Mouse (Mus musculus) urinary bladder, adult 18-20 months (tissue): ENCODE measurements at regions not wholly inside any gene's neighbourhood (a gene's known extent, or its start where the extent isn't known, plus 50 kb on each side); places are given as distances from the start of the nearest gene placed in this dataset.

Experiments
- DNase-seq, 2 experiments: peaks; one replicate each; pipeline ENCODE4 v3.0.0; 2022; ENCODE audit warnings: low spot score in 2 of 2, mixed read lengths in 2 of 2

DNA sequence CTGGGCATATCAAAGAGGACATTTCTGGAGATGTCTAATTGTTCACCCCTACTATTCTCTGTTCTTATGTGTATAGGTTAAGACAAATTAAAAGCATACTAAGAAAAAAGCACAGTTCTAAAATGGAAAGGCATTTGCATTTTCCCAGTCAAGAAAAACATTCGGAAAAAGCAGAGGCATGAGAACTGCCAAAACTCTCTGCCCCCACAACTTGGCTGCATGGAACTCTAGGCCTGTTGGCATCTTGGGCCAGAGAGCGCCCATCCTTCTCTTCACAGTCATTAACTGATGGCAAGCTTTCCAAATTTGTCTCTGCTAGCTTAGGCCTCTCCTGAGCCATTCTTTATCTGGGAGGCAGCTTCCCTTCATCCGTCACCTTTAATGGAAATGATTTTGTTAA is 281.6 kb downstream of the Tex13c3 start:
- no peak for DNase-seq

DNA sequence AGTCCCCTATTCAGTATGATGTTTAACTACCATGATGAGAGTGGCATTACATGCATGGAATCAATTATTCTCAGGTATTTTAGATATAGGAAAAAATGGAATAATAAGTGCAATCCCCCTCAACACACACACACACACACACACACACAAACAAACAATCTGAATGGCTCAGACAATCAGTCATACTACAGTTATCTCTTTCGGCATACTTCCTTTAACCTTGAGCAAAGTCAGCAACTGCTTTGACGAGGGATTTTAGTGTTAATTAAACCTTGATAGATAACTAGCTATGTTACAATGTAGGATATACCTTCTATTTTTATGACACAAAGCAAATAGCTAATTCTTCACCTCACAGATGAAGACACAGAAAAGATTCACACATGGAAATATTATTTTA is 312.1 kb downstream of the Tex13c3 start:
- no peak for DNase-seq

DNA sequence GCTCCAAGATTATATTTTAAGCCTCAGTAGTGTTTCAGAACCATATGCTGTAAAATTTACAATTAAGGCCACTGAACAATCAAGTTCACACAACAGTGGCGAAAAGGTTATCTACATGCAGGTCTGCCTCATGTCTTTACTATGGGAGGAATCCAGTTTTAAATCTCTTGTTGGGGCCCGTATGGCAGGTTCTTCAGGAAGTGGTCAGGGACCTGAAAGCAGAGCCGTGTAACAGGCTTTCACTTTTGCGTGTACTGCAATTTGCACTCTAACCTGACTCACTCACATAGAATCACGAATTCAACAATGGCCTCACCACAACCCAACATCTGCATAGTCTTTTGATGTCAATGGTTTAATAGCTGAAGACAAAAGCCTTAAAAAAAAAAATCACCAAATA is 312.6 kb downstream of the Tex13c3 start:
- DNase-seq: peak; percentile 2 to 46

DNA sequence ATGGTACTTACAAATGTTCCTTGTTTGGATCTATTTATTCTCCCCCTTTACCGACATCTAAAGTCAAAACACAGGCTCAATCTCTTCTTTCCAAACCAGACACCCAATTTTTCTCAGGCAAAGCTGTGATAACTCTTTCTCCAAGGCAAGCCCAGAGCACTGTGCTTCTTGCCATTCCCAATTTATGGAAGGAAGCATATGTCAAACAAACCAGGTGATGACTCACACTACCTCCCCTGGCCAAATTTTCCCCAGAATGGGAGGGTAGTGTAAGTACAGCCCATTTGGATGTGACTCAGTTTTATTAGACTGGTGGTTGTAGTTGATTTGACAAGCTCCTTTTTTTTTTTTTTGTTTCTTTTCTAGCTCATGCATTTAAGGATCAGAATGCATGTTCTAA is 313.0 kb downstream of the Tex13c3 start:
- no peak for DNase-seq

DNA sequence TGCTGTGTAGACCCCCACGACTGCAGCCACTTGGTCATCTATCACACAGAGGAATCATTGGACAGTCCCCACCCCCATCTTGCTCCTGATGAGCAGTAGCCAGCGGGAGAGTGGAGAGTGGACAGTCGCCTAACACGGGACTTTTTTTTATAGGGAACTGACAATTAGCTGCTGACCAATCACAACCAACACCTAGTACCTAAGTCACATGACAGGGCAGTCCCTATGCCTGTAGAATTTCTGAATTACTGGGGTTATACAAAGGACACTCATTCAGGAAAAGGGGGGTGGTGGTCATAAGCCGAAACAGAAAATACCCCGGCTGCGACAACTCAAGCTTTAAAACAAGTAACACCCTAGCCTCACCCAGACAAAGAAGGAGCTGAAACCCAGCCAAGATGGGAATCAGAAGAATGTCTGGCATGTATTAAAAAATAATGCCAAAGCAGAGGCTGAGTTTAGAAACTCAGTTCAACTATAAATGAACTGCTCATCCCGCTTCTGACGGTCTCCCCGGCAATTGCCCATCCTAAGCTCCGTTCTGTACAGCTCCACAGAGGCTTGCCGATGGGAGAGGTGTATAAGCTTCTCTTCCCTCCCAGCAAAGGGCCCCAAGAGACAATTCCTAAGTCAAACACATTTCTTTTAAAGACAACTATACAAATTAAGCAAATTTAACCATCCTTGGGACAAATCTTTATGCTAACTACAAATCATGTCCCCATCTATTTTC is 313.8 kb downstream of the Tex13c3 start:
- DNase-seq: peak; percentile 8

DNA sequence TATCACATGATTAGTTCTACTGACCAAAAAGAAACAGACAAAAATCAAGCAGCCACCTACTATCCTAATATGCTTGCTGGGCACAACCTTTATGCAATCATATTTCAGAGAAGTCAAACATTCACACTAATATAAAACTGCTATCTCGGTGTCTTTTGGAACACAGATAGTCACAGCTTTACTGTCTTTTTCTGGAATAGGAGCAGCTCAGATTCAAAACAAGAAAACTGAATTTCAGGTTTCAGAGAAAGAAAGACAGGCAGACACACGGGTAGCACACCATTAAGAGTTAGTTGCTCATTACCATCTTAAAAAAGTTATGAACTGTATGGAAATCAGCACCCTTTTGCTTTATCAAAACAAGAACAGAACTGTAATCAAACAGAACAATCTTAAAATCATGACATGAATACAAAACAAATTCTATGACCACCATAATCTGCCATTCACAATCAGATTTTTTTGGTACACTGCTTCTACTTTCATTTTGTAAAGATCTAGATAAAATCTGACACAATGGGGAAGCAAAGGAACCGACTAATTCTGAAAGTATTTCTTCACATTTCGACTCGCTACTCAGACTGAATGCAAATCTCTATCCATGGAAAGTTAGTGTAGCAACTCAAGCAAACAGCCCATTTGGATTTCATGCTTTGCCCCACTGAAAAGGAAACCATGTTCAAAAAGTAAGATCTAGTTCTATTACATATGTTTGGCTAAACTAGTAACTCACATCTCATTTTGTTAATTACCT is 315.1 kb downstream of the Tex13c3 start:
- no peak for DNase-seq

DNA sequence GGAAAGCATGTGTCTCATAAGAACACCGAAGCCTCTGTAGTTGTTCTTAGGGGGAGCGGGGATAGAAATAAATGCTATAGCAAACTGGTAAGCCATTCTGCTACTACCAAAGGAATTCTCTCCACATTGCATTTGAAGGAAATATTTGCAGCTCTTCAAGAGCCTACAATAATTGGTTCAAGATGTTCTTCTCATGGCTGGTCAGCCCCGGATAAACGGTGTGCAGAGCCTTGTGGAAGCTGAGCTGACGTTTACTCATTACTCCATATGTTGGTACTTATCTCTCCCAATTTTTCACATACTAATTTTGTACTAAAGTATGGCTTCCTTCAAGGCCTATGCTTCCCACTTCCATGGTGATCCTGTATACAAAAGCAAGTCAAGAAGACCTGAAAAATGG is 317.0 kb downstream of the Tex13c3 start:
- DNase-seq: no peak

DNA sequence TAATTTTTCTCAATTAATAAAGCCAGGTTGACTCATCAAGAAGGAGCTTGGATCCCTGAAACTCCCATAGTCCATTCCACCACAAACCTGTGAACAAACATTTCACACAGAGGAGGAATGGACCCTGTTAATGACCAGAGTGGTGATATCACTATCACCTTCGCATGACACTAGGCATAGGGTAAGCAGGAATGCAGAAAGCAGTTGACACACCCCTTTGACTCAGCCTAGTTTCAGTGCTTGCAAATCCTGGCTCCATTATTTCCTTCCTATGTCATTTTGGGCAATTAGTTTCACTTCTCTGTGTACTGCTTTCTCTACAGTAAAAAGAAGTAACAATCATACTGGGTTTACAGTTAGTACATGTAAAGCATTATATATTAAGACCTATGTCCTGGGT is 318.2 kb downstream of the Tex13c3 start:
- no peak for DNase-seq

DNA sequence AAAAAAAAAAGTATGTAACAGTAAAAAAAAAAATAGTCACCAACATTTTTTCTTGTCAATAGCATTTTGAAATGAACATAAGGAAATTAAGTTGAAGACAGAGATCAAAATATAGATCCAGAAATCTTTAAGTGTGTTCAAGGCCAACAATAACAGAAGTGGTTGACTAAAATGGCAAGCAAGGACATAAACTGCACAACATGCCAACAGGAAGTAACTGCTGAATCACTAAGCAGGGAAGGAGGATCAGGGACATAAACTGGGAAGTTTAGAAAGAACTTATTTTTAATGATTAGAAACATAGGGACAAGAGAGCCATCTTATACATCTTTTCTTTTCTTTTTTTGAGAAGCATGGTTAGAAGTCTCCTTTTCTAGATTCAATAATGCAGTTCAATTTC is 318.8 kb downstream of the Tex13c3 start:
- no peak for DNase-seq

DNA sequence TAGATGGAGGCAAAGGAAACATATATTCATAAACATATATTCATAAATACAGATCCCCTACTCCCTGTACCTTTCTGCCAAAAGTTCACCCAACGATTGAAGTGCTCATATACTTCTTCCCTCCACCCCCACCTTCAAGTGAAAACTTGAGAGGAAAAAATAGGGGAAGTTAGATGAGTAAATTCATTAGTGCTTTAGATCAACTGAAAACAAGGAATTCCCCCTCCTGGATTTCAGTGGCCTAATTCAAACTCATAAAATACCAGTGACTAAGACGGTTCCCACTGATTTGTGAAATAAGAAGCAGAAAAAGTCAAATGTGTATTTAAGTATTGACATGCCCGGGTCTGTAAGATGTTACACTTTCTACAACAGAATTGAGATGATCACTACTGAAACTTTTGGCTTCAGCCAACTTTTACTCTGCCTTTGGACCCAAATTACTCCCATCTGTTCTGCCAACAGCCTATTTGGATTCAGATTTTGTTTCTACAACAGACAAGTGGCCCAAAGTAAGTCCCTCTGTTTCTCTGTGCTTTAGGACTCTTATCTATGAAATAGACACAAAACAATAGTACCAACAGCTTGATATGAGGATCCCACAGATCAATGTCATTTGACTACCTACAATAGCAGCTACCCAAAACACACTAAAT is 320.7 kb downstream of the Tex13c3 start:
- no peak for DNase-seq

DNA sequence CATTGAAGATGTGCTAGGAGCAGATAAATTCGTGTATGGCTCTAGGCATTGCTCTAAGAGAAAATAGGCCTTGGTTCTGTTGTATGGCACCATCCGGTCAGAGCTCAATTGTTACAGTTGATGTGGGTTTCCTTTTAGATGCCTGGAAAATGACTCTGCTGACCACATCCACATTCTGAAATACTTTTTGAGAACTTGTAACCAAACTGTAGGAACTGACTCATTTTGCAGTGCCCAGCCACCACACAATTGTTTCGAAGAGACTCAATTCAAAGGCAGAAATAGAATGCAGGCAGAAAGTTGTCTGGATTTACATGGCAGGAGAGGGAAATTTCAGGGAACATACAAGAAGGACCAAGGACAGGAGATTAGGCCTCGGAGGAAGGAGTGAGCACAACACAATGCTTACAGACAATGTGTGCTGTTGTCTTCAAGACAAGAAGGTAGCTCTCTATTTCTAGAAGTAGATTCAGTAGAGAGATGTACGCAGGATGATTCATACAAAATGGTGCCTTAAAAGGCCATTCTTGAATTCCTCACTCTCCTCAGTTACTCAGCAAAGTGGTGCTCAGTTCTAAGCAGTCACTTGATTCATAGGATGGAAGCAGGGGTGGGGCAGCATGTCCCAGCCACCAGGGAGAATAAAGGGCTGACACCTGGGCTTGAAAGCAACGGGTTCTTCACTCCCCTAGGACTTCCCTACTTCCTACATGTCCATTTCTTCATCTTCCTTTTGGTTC is 323.5 kb downstream of the Tex13c3 start:
- no peak for DNase-seq

DNA sequence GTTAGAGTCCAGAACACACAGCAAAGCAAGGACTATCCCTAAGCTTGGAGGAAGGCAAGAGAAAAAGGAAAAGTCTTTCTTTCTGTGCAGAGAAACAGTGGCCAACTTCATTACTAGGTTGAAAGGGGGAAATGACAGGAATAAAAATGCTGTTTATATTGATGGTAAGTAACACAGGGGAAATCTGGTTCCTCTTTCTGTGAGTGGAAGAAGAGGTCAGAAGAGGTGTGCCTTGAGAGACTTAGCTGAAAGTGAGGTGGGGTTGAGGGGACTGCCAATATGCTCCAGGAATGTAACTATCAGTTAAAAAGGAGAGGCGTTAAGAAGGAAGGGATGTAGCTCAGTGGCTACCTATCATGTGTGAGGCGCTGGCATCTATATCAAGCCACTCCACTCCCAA is 327.5 kb downstream of the Tex13c3 start:
- DNase-seq: no peak

DNA sequence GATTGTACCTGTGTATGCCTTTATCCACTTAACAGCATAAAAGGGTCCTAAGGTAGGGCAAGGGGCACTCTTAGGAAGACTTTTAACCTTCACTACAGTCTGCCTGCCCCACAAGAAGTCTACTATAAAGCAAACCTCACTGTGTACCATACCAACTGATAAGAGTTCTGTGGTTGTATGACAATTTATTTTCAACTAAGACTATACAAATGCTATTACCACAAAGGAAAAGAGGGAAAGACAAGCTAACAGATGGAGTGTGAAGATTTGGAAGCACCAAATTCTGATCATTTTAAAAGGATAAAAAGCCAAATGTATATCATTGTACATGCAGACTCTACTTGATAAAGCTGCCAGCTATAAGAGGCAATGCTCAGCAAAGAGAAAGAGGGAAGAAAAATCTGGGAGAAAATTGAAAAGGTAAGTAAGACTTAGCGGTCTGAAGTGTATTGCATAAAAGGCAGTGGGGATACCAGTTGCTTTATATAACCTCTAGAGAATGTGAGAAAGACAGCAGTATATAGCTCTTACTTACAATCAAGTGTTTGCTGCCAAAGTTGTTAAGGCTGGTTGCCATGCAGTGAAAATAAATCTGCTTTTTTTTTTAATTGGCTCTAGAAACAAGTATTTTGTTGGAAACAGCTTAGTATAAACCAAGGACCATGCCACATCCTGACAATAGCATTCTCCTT is 328.8 kb downstream of the Tex13c3 start:
- DNase-seq: no peak

DNA sequence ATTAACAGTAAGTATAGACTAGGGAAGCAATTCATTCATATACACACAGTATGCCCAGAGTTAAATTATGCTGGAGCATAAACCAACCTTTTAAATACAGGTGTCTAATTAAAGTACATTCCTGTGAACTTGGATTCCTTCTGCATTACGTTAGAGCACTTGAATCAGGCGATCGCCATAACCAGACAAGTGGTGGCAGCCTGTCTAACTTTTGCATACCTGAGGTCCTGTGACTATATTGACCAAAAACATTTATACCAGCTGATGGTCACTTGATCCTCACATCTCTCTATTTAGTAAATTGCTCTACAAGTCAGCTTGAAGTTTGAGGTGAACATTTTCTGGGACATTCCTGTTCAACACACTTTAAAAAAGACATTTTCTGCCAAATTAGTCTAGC is 330.5 kb downstream of the Tex13c3 start:
- no peak for DNase-seq

DNA sequence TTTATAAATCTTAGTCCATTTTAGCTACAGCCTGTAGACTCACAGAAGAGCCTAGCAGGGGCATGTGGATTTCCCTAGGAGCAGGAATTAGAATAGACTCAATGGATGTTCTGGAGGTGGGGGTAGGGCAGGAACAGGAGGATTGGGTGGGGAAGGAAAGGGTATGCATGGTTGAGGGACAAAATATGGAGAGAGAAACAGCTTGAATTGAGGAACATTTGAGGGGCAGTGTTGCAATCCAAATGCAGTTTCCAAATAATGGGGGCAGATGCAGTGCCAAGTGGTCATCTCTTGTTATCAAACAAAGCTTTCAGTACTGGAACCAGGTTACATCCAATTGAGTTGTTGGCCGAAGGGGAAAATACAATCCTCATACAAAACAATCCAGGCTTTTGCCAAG is 332.4 kb downstream of the Tex13c3 start:
- no peak for DNase-seq

DNA sequence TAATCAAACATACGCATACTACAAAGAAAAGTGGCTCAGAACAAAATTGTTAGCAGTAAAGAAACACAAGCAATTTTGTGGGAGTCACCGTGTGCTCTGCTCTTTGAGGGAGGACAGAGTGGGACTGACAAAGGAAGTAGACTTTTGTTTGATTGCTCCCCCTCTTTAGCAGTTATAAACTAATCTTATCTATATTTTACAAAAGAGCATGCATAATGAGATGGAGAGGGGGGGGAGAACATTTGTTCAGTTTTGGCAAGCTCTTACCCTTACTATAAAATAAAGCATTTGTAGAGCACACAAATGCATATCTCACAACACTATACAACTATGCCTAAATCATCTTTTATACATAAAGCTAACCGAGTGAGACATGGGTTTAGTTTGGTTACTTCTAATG is 332.9 kb downstream of the Tex13c3 start:
- no peak for DNase-seq

DNA sequence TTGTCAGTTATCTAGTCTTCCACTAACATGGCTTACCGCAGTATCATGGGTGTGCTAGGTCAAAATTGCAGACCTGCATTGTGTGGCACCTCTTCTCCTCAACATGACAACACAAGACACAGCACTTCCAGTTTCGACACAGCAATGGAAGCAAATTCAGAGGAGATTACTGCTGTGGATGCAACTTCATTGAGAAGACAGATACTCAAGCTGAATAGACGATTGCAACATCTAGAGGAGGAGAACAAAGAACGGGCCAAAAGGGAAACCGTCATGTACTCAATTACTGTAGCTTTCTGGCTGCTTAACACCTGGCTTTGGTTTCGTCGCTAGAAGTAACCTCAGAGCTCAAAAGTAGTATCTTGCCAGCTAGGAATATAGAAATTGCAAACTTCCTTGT is 368.4 kb downstream of the Tex13c3 start:
- no peak for DNase-seq

DNA sequence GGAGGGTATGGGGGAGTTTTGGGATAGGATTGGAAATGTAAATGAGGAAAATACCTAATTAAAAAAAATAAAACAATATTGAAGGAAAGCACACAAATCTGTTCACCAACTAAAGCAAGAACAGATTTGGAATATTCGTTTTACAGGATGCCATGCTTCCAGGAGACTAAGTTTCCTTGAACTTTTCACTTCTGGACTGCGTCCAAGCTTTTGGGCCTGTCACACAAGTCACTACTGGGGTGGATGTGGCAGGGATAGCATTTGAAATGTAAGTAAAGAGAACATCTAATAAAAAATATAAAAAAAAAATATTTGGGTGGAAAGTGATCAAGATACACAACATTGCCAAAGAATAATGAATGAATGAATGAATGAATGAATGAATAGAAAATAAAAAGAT is 378.2 kb downstream of the Tex13c3 start:
- no peak for DNase-seq

DNA sequence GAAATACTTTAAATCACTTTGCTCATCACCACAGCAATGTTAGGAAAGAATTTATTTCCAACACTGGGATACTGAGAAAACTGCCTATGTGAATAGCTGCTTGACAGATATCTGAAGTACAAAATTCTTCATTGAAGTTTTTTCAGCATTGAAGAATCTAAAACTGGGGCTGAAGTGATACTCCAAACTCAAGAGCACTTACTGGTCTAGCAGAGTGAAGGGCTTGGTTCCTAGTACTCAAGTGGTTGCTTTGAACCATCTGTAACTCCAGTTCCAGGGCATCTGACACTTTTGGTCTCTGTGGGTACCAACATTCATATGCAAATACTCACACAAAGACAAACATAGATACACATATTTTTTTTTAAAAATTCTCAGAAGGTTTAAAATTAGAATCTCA is 385.2 kb downstream of the Tex13c3 start:
- no peak for DNase-seq

DNA sequence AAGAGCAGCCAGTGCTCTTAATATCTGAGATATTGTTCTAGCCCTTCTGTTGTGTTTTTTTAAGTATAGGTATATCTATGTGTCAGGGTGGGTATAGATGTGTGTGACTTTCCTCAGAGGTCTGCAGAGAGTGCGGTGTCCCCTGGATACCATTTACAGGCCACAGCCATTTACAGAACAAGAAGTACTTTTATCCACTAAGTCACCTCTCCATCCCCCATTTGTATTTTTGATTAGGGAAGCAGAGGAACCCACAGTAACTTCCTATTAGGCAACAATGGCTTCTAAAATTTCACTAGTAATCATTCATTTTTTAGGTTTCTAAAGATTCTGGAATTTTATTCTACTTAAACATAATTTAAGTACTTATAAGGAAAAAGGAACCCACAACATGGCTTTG is 396.7 kb downstream of the Tex13c3 start:
- no peak for DNase-seq

DNA sequence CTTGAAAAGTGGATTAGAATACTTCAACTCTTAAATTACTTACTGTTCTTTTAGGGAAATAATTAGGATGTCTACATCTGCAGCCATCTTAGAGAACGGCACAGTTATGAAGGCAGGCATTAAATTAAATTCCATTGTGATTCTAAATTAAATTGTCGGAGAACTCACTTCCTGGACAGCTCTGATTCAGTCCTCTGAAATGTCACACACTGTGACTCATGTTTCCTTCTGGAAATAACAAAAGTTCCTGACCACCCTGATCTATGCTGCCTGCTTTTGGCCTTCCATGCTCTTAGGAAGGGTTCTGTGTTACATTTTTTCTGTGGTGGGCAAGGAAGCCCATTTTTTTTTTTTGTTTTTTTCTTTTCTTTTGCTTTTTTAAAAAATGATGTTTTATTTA is 401.1 kb downstream of the Tex13c3 start:
- DNase-seq: no peak
